Mouse (Mus musculus) forebrain, embryonic 11.5 days (tissue): ENCODE results near the gene Dact3. TPM values are rescaled to one million over a fixed set of nuclear protein-coding genes. Genes with fewer than 3 reads are reported as not detected.

ENCODE experiments used
- polyA plus RNA-seq: library from polyadenylated mRNA; unstranded; fragments of >200 nt; fragmentation: Nextera tagmentation; extraction: Ambion mirVana; gene quantifications from 2 replicates; pipeline ENCODE4 v1.2.1, GENCODE M21; 2014

Dact3 gene
- polyA plus RNA-seq, 1 experiment from 2014 or later, result 4.8 TPM

Other genes with a start within 250 kb of the Dact3 start
- gene Ceacam15, start 199.6 kb upstream of the Dact3 start, polyA plus RNA-seq, result not detected in 2 replicates
- not detected in 2 replicates for gene Ceacam9, start 153.4 kb upstream of the Dact3 start, polyA plus RNA-seq
- gene Ap2s1, start 136.9 kb upstream of the Dact3 start, polyA plus RNA-seq, result 270 and 272 TPM in 2 replicates
- 33.9 and 34.1 TPM in 2 replicates for gene Slc1a5, start 94.0 kb upstream of the Dact3 start, polyA plus RNA-seq
- 137 and 166 TPM in 2 replicates for gene Strn4, start 59.4 kb upstream of the Dact3 start, polyA plus RNA-seq
- gene Fkrp, start 58.6 kb upstream of the Dact3 start, polyA plus RNA-seq, result 27.1 and 29.0 TPM in 2 replicates
- gene Prkd2, start 32.4 kb upstream of the Dact3 start, polyA plus RNA-seq, result 11.0 and 11.6 TPM in 2 replicates
- 7.3 and 7.4 TPM in 2 replicates for gene Gng8, start 16.5 kb downstream of the Dact3 start, polyA plus RNA-seq
- 0.11 and 0.39 TPM in 2 replicates for gene Ptgir, start 31.2 kb downstream of the Dact3 start, polyA plus RNA-seq
- gene Calm3, start 48.8 kb downstream of the Dact3 start, polyA plus RNA-seq, result 276 and 285 TPM in 2 replicates
- gene Pnmal2, start 69.4 kb downstream of the Dact3 start, polyA plus RNA-seq, result 12.3 and 13.0 TPM in 2 replicates
- gene Pnmal1, start 84.4 kb downstream of the Dact3 start, polyA plus RNA-seq, result 20.4 and 22.7 TPM in 2 replicates
- 1.4 and 1.8 TPM in 2 replicates for gene Gm42372, start 107.8 kb downstream of the Dact3 start, polyA plus RNA-seq
- 19.0 and 19.5 TPM in 2 replicates for gene Ccdc8, start 117.4 kb downstream of the Dact3 start, polyA plus RNA-seq
- gene Ppp5c, start 152.6 kb downstream of the Dact3 start, polyA plus RNA-seq, result 123 and 132 TPM in 2 replicates
- 8.6 and 10.4 TPM in 2 replicates for gene Hif3a, start 187.1 kb downstream of the Dact3 start, polyA plus RNA-seq
- gene Psg16, start 198.7 kb downstream of the Dact3 start, polyA plus RNA-seq, result 0.39 TPM in 1 of 2 replicates, not detected in the other